Mouse (Mus musculus) neutrophil, adult 5-6 weeks (primary cell): ENCODE results near the gene Mycbpap. TPM values are rescaled to one million over a fixed set of nuclear protein-coding genes. Genes with fewer than 3 reads are reported as not detected.

ENCODE experiments used
- ATAC-seq: fragments of 151-379, 151-347 bp; 2 replicates; pipeline ENCODE4 v1.8.0; 2017; ENCODE audit warnings: mild to moderate bottlenecking, moderate TSS enrichment; ENCODE audit not compliant: insufficient number of reproducible peaks, poor library complexity, low FRiP score, severe bottlenecking; ENCODE audit errors: extremely low read depth
- total RNA-seq: library from RNA; stranded (forward); fragments of 200-1000 nt; gene quantifications from 2 replicates; pipeline ENCODE4 v1.2.3, GENCODE M21; 2017

The Mycbpap gene
- total RNA-seq, 1 experiment from 2014 or later: not detected

DNA sequence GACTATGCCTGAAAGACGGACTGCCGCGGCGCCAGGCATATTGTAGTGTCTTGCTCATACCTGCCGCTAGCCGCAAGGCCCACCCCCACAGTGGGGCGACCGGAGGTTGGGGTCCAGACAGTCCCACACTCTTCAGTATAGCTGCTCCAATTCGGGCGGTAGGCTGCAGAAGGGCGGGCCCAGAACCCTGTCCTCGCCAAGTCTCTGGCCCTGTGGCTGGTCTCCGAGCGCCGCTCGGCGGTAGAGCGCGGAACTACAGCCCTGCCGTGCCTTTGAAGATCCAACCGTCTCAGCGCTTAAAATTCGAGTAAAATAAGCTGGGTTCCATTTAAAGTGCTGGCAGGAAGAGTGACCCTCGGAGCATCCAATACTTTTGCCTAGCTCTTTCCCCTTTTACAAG lies 35.5 kb downstream of the Mycbpap start, which contains the start of gene Spata20:
Gene Spata20 (minus strand): TSS at position 179 of the 400 bp plus-strand sequence.
- no peak for ATAC-seq

DNA sequence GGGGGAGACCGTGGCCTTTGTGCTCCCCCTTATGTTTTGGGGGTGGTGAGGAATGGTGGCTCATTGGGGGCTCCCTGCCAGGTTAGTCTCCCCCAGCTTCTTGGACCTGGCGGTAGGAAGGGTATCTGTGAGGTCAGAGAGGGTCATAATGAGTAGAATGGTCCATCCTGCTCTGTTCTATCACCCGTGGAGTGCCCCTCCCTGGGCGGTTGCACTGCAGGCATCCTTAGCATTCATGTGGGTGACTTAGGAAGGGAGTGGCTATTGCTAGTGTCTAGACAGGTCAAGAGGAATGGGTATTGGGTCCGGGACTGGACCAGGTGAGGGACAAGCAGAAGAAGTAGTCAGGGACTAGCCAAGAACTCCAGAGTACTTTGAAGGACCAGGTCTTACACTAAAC lies 36.3 kb downstream of the Mycbpap start:
- ATAC-seq: no peak

DNA sequence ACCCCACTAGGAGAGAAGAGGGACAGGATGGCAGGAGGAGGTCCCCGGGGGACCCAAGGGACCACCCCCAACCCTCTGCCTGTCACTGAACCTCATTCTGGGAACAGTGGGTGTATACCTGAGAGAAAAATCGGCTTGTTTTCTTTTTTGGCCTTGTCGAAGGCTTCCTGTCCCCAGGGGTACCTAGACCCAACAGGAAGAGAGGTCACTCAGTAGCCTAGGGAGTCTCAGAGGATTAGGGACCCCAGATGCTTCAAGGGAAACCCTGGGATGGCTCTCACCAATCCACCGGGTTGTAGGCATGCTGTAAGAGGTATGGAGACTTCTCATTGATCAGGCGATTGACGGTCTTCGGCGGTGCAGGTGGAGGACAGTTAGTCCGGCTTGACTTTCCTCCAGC lies 36.9 kb downstream of the Mycbpap start:
- no peak for ATAC-seq

DNA sequence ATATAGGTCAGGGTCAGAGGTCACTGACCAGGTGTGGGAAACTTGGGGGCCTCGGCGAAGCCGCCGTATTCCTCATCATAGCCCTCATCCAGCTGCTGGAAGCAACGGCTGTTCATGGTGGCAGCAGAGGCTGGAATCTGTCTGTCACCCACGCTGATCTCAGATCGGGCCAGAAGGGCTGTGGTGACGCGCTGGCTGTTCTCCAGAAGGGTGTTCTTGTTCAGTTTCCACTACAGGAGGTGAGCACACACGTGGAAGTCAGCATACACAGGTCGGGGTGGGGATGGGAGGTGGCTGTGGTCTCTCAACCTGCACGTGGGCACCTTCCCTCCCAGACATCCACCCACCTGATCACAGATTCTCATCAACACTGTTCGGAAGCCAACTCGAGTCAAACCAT lies 37.6 kb downstream of the Mycbpap start:
- ATAC-seq: no peak

DNA sequence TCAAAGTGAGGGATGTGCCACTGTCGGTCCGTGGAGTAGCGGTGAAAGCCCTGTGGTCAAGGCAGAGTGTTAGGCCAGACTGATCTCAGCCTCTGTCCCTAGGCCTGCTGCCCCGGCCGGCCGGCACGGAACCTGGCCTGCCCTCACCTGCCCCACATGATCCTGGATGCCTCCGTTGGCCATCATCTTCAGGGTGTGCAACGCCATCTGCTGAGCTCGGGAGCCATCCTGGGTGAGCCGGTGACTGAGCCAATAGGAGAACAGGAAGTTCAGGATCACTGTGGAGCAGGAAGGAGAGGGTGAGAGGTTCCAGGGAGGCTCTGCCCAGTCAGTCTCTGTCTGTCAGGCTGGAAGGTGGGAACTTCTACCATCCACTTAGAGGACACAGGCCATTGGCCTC lies 38.1 kb downstream of the Mycbpap start:
- no peak for ATAC-seq

DNA sequence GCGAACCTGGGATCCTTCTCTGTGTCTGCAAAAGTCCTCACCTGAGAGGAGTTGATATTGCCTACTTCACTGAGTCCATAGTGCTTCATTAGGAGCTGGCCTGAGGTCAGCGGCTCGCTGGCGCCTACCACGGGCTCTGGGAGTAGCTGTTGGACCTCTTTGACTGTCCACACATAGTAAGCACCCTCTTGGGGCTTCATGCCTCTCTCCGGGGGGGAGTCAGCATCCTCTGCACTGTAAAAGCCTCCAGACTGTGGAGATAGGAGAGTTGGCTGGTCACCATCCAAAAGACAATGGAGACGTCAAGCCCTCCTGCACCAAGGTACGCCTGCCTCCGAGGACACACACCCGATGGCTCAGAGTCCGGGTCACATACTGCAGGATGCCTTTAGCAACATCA lies 38.8 kb downstream of the Mycbpap start:
- no peak for ATAC-seq

DNA sequence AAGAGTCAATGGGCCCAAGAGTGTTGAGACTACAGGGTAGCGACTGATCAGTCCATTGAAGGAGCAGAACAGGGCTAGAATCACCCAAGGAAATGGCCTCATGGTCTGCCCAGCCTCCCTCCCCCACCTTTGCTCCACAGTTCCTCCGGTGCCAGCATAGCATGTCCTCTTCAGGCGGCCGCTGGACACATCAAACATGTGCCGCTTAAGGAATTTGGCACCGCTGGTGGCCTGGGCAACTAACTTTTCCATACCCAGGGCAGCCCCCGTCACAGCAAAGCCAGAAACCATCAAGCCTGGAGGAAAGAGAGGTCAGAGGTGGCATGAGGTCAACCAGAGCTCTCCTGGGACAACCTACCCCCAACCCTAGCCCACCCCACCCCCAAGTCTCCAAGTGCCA lies 39.6 kb downstream of the Mycbpap start:
- ATAC-seq: no peak

DNA sequence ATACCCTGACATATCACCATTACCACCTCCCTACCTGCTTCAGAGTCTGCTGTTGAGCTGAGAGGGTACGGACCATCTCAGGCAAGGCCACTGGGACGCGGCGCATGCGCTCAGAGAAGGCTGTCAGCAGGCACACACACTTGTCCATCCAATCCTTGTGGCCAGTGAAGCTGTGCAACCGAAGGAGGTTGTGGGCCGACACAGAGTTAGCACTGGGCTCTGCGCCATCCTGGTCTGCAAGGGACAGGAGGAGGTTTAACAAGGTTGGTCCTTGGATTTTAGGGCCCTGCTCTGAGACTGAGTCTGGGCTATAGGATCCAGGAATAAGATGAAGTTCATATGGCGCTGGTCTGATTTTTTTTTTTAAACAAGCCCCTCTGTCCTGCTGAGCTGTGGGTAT lies 41.2 kb downstream of the Mycbpap start:
- no peak for ATAC-seq

DNA sequence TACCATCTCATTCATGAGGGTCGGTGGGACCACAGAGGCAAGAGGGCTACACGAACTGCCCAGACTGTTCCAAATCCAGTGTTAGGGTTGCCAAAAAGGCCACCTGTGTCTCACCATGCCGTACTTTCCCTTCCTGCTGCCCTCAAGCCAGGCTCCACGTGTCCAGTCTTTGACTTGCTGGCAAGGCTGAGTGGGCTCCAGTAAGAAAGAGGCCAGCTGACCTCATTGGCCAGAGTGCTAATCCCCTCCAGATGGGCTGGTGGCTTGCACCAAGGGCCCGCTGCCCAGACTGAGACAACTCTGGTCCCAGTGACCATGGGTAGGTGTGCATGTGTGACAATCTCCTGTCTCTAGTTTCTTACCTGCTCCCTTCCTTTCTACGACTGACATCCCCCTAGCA lies 43.9 kb downstream of the Mycbpap start:
- ATAC-seq: no peak

DNA sequence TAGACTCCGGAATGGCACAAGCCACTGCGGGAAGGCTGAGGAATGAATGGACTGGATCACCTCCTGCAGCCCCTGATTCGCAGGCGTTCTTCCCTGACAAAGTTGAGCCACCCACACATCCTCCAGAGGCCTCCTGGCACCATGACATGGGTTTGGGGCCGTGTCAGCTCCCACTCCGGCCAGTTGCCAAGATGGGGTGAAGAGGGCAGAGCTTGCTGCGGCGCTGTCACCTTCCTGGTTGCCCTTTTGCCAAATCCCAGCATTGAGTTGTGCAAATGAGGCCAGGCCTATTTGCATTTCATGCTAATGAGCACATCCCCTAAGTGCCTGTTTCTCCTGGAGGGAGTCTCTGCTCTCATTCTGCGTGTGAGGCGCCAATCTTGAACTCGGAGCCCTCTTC lies 45.8 kb downstream of the Mycbpap start:
- no peak for ATAC-seq

DNA sequence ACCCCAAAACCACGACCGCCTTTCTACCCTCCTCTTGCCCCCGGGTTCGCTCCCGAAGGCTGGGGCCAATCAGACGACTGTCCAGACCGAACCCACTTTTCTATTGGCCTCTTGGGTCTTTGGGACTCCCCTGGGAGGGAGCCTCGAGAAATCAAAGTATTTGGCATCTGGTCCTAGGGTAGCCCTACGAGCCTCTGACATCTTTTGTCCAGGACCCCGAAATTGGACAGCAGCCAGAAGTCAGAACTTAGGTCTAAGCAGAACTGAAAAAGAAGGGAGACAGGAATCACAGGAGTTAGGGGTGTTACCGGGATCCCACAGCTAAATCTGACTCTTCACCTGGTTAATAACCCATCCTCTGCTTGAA lies 47.0 kb downstream of the Mycbpap start:
- no peak for ATAC-seq

DNA sequence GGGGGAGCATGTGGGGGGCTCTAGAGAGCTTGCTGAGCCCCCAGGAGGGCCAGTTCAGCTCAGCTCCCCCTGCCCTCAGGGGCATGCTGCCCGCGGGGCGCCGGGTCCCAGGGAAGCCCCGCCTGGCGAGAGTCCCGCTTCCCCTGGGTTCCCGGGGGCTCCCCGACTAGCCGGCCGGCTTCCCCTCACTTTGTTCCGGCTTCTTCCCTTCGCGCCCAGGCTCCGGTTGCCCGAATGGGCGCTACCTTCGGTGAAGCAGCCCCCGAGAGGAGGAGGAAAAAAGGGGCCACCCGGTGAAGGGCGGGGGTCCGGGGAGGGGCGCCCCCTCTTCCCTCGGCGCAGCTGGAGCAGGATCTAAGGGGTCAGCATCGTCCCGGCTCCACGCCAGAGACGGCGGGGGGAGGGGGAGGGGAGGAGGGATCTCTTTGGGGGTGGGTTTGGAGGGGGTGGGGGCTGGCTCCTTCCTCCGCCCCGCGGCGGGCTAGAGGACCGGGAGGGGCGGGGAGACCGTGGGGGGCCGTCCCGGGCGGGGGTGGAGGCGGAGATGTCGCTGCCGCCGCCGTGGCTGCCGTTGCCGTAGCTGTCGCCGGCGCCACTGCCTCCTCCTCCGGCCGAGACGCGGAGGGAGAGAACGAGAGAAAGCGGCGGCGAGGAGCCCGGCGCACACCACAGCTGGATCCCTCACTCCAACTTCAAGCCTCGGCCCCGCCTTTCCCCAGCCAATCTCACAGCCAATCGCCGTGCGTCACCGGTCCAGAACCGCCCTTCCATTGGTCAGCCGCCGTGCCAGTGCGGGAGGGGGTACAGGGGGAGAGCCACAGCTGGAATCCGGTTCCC lies 47.6 kb downstream of the Mycbpap start, which contains the start of gene Cacna1g:
Gene Cacna1g (minus strand): TSS at position 492 of the 837 bp plus-strand sequence.
- ATAC-seq: no peak

DNA sequence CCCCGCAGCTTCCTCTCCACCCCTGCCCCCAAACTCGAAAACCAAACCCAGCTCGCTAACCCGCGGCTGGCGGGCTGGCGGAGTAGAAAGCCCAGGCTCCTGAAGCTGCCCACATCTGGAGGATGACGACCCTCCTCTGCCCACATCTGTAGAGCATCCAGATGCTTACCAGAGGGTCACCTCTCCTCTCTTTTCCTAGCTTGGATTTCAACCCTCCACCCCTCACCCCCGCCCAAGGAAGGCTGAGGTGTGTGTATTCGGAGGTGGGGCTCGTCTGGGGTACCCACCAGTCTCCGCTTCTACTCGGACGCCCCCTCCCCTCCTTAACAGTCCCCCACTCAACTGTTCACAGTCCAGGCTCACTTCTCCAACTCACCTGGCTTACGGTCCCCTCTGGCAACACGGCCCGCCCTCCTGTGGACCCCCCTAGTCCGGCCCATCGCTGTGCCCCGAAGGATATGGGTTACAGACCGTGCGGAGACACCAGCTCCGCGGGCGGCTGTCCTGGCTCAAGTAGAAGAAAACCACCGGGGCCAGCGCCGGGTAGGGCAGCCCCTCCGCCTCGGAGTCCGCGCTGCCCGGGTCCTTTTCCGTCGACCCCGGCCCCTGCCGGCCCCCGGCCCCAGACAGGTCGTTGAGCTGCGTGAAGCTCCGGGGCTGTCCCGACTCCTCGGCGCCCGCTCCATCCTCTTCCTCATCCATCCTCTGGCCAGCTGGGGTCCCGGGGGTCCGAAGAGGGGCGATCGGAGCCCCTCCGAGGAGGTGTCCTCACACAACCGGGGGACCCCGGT lies 48.4 kb downstream of the Mycbpap start:
- ATAC-seq: no peak

DNA sequence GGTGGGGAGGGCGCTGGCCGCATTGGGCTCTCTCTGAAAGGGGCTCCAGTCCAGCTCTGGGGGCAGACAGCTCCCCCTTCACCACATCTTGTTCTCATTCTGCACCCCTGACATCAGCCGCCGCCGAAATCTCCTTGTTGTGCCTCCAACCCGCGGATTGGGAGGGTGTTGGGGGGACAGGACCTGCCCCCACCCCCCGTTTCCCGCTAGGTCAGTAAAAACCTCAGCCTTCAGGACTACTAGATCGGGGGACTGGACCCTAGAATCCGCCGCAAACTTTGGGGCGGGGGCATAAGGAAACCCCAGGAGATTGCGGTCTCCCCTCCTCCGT lies 49.0 kb downstream of the Mycbpap start:
- ATAC-seq: no peak

DNA sequence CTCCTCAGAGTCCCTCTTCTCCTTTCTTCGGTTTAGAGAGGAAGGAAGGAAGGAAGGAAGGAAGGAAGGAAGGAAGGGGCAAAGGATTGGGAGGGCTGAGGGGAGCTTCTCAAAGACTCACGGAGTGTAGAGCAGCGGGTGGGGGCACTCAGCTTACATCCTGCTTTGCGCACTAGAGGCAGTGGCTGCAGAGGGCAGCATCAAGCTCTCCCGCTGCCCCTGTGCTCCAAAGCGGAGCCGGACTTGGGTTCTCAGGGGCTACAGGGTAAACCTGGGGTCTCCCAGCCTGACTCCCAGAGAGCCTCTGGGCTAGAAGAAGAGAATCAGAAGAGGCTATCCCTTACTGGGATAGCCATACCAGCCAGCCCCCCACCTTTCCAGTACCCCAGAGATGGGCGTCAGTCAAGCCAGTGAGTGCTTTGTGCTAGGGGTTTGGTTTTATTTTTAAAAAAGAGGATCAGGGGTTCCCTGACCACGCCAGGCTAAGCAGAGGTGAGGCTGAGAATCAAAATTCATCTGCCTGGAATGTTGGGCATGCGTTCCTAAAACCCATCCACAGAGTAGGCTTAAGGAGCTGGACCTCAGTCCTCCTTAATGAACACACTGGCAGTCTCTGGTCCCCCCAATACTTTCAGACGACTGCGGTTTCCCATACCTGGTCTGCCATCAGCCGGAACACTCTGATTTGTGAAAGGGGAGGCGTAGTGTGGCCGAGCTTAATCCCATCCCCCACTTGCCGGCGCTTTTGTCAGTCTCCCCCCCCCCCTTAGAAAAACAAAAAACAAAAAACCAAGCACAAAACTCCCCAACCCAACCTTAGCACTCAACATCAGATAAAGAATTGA lies 49.6 kb downstream of the Mycbpap start:
- ATAC-seq: no peak

DNA sequence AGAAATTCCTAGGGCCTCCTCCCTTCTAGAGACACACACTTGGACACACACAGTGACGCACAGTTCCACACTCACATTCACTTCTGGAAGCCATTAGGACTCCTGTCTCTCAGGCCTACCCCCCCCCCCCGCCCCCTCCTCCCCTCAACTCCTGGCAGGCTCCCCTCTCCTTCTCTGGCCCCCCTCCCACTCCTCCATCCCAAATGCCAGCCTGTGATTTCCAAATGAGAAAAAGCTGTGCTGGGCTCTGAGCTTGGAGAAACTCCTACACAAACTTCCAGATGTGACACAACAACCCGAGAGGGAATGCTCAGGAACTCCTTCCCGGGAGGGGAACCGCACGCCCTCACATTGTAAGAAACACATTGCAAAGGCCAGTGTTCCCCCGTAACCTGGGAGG lies 51.2 kb downstream of the Mycbpap start:
- no peak for ATAC-seq

DNA sequence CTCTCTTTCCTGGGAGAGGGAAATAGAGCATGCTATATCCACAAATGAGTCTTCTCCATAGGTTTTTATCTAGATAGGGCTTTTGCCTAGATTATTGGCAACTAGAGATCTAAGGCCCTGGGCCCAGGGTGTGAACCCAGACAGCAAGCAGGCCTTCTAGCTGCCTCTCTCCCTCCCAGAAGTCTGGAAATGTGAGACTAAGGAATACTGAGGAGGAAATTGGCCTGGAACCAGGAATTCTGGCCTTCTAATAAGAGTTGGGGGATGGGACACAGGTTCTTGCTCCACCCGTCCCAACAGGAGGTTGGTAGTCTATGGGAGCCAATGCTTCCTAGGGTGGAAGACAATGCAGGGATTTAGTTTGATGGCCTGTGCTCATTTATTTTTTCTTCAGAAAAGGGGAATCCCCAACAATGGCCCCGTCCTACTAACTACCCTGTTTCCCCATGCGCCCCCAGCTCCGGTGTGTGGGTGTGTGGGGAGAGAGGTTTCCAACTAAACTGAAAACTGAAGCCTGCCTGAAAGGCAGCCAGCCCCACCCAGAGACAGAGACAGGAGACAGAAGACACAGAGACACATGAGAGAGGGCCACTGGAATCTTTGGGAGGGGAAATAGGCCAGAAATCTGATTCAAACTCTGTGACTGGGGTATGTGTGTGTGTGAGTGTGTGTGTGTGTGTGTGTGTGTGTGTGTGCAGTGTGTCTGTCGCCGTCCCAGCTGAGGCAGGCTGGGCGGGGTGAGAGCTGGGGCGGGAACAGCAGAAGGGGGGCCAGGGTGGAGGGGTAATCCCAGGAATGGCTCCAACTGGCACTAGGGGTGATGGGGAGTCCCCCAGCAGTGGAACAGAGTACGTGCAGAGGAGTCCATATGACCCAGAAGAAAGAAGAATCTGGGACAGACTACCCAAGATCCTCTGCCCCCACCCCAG lies 52.1 kb downstream of the Mycbpap start:
- ATAC-seq: no peak

DNA sequence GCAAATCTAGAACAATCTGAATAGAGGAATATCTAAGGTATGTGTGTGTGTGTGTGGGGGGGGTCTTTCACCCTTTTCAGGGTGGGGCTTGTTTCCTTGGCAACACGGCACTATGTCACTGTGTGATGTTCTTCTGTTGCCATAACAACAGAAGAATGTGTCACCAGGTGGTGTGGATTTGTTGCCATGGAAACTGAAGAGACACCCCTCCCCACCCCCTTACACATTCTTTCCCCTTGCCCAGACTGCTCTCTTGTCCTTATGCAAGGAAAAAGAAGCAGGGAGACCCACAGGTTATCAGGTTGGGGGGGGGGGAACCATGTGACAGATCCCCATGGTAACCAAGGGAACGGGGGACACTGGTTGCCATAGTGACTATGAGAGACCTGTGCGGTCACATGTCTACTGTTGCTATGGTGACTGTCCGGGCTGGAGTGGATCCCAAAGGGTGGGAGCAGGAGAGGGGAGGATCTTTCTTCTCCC lies 52.9 kb downstream of the Mycbpap start:
- ATAC-seq: no peak
